Mouse (Mus musculus) frontal cortex, adult 2 months (tissue): ENCODE measurements around the gene Lhfp. TPM values are rescaled to one million over a fixed set of nuclear protein-coding genes. Genes with fewer than 3 reads are reported as not detected.

ENCODE experiments used
- DNase-seq, 2 experiments: peaks; one replicate each; pipeline ENCODE4 v3.0.0; 2022; ENCODE audit warnings: low spot score in 1 of 2; ENCODE audit errors: extremely low spot score in 1 of 2
- polyA plus RNA-seq: library from polyadenylated mRNA; depleted of rRNA; stranded (reverse); fragments of >200 nt; gene quantifications from 2 replicates; pipeline ENCODE4 v1.2.3, GENCODE M21; 2012

Gene Lhfp
- polyA plus RNA-seq, 1 experiment: 69.5 TPM

GRCm38 (mm10) chr3:53148751-53149150 lies 107.4 kb downstream of the Lhfp start:
- no peak for DNase-seq

GRCm38 (mm10) chr3:53149625-53150320 lies 108.4 kb downstream of the Lhfp start:
- peak in 1 of 2 experiments; percentile 37 for DNase-seq

GRCm38 (mm10) chr3:53151081-53151480 lies 109.8 kb downstream of the Lhfp start:
- no peak for DNase-seq

DNA sequence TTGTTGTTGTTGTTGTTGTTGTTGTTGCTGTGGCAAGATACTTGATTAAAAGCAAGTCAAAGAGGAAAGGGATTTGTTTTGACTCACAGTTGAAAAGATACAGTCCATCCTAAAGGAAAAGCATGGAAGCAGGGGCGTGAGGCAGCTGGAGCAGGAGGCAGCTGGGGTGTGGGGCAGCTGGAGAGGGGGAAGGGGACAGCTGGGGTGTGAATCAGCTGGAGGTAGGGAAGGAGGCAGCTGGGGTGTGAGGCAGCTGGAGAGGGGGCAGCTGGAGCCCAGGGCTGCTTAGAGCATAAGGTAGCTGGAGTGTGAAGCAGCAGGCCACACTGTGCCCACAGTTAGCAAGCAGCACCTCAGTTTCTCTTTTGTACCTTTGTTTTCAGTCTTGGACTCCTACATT lies 110.3 kb downstream of the Lhfp start:
- no peak for DNase-seq

DNA sequence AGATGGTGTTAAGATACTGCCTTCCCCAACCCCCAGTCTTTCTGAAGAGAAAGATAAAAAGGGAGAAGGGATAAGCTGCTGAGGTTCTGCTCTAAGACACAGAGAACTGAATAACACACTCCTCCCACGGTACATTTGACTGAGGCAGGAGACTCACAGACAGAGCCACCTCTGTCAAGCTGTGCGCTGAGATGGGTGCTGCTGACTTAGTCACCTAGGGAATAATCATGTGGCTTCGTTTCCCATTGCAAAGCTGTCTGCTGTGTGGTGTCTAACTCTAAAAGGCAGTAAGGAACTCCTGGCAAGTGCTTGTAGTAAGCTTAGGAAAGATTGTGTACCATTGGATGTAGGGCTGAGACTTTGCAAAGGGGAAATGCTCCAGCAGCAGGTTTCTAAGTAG lies 120.6 kb downstream of the Lhfp start:
- DNase-seq: peak; percentile 66 to 71

DNA sequence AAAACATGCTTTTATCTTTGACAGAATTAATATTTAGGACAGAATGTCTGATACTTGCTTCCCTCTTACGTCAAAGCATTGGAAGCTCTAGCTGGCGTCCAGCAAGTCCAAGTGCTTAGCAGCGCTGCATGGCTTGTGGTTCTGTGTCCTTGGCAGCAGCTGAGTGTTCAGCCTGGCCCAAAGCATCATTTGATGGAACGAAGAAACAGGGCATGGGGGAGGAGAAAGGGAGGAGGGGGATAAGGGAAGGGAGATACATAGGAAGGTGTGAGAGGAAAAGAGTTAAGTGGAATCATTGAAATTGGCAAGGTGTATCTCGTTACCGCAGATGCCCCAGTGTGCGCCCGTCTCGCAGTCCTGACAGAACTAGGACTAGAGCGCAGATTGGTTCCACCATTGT lies 124.0 kb downstream of the Lhfp start:
- DNase-seq: no peak

DNA sequence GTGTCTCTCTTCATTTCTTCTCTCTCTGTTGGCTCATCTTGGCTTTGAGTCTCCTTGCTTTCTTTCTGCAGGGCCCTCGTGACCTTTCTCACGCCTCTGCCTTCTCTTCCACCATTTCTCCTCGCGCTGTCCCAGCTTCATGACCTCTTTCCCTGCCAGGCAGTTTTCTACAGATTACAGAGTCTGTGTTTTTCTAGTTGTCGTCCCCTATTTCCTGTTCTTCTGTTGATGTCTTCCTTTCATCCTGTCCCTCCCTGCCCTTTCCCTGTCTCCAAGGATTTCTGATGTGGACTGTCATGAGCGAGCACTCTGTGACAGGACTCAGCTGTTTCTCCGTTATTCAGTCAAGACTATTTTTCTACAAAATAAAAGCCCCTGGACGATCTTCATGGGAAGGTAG lies 124.7 kb downstream of the Lhfp start:
- DNase-seq: no peak

- no peak for DNase-seq
Observed at GRCm38 (mm10) chr3:53169486-53169885, 128.2 kb downstream of the Lhfp start.

- DNase-seq: no peak
Observed at GRCm38 (mm10) chr3:53173310-53174063, 132.2 kb downstream of the Lhfp start.

DNA sequence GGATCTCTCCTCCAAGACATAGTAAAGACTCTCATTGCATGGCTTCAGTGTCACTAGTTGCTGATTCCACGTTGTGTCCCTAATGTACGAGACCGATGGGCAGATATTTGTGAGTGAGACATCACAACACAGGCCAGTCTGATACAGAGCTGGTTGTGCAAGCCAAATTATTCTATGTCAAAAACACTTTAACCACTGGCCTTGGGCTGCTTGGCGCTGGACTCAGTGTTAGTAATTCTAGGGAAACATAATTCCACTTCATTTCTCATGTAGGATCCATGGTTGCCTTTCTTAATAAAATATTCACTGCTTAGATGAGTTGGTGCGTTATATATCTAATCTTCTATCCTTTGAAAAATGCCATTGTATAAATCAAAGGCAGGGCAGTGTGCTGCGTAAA lies 138.6 kb downstream of the Lhfp start:
- DNase-seq: no peak

DNA sequence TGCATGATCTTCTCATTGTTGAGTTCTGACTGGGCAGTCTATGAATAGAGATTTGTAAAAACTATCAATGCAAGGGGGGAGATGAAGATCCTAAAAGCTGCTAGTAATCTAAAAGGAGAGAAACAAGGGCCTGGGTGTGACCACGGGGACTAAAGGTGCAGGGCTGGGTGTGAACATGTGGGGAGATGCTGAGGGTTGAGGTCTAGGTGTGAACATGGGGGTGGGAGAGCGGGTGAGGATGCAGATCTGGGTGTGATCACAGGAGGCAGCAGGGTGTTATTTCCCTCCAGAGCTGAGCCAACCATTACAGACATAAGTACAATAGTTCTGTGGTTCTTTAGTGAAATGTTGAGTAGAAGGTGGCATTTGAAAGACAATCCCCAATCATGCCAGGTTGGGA lies 144.1 kb downstream of the Lhfp start:
- no peak for DNase-seq

DNA sequence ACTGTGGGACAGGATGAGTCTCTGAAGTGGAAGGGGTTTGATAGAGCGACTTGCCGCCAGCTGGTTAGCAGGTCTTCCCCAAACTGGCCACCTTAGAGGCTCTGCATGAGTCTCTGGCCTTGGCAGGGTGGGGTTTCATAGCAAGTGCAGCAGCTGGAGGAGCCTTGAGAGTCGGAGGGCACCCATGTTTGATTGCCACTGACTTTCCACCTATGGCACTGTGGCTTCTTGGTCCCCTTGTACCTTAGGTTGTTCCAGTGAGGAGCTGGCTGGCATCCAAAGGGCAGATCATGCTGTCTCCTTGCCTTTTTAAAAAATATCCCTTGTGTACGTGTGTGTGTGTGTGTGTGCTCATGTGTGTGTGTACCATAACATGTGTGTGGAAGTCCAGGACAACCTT lies 152.1 kb downstream of the Lhfp start:
- DNase-seq: no peak

DNA sequence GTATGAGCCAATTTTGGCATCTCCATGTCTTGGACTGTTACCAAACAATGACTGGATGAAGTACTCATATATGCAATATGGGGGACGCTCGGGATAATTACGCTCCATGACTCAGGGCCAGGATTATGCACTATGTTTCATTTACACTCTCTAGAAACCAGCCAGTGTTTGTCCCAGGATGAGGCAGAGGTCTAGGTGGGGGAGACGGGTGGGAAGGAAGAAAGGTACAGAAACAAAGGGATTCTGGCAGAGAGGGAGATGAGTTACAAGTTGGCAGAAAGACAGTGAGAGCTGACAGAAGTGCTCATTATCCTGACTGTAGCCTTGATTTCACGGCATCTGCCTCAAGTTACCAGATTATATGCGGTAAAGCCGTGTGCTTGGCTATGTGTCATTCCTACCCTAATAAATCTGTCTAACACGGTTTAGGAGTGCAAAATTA lies 154.4 kb downstream of the Lhfp start:
- no peak for DNase-seq

DNA sequence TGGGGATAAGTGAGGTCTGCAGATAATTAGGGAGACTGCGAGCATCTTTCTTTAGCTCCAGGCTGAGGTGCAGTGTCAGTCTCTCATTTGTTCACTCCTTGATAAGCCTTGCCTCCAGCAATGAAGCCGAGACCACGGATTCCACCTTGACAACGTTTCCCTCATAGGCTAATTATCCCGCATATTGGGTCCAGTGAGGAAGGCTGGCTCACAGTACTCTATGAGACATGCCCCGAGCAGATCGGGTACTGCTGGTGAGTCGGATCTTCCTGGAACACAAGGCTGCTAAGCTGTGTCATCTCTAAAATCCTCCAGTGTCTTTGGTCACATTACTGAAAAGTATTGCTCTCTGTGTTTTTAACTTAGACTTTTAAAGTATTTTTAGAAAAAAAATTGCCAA lies 158.8 kb downstream of the Lhfp start:
- DNase-seq: no peak

- no peak for DNase-seq
Observed at GRCm38 (mm10) chr3:53200853-53201252, 159.5 kb downstream of the Lhfp start.

DNA sequence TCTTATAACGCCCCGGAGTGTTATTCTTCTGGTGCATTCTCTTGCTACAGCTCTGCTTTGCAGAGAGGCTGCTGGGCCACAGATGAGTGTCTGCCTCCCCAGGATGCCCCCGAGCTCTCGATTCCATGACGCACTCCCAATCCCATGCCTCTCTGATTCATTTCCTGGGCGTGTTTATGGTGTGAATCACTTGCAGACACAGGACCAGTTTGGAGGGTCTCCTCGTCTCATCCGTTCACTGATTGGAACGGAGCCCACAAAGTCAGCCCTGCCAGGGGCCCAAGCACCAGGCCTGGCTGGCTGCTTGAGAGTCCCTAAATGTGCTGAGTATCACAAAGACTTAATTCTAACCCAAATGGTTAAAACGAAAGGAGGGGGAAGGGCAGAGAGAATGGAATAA lies 160.3 kb downstream of the Lhfp start:
- DNase-seq: no peak

GRCm38 (mm10) chr3:53202184-53202583 lies 160.9 kb downstream of the Lhfp start:
- DNase-seq: no peak

DNA sequence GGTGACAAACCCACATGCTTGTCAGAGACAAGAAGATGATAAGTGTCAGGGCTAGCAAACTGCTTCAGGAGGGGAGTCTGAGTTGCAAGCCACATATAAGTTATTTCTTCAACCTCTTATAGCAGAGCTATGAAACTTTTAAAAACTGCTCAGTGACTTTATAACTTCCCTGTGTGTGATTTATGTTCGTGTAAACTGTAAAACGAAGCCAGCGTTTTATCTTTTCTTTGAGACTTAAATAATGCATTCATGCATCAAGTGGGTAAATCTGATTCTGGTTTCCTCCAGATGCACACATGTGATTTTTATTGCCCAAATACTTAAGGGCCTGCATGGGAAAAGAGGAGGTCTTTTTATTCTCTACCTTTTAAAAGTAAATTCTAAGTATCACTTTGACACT lies 161.4 kb downstream of the Lhfp start:
- no peak for DNase-seq

GRCm38 (mm10) chr3:53203656-53204055 lies 162.3 kb downstream of the Lhfp start:
- no peak for DNase-seq

DNA sequence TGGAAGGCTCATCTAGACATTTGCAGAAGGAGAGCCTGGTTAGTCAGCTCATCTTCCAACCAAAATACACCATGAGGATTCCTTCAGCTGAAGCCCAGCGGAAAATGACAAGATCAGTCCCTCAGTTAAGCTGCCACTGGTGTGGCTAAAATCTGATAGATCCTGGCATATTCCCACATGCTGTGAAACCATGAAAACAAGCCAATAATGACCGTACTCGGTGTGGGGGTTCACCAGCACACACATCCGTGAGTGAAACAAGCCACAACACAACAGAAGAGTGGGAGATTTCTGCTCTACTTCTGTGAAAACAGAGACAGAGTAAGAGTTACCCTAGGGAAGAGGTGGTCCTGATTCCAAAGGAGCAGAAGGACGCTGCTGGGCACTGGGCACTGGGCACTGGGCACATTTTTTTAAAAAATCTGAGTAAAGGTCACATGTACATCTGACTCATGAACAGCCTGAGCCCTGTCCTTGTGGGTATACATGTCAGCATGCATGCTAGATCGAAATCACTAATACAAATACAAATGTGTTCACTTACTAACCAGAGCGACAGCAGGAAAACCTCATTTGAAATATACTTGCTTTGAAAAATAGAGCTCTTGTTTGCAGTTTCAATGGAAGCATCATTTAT lies 163.1 kb downstream of the Lhfp start:
- no peak for DNase-seq

- no peak for DNase-seq
Observed at GRCm38 (mm10) chr3:53204985-53205365, 163.6 kb downstream of the Lhfp start.

- DNase-seq: no peak
Observed at GRCm38 (mm10) chr3:53205706-53206105, 164.4 kb downstream of the Lhfp start.
